ENCODE assay signal across 22 mouse cellular contexts in the genomic region with DNA sequence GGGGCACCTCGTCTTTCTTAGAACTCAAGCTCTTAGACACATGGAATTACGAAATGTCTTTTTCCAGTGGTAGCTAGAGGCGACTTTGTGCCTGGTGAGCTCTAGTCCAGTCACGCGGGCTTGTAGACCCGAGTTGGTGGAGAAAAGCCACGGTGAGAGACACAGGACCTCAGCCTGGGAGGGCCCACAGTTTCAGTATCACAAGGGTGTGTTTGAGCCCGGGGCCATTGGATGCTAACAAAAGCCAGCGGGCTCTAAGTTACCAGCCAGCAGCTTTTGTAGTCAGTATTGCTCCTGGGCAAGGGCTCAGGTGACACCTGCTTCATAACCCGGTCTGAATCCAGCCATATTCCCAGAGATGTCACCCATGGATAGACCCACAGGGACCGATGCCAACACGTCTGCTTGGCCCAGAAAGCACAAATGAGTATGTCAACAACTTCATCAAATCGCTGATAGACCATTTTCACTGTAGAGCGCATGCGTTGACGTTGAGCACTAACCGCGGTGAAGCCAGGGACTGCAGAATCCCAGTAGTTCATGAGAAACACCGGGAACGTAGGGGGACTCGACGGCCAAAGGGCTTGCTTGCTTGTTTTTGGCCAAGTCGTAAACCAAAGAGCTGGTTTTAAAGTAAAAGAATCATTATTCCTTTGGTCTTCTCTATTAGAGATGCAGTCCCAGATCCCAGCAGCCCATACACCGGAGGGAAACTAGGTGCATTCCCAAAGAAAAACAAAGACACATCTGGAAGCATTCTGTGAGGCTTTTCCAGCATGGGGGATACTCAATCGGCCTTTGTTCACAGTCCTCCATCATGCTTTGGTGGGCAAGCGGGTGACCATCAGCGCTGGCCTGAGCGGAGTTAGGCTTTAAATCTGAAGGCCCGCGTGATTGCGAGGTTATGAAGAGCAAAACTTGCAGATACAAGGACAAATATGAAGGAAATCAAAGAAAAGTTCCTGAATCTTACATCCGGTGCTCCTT. TPM values are rescaled to one million over a fixed set of nuclear protein-coding genes. Genes with fewer than 3 reads are reported as not detected.
A peak's percentile ranks its signal among the peaks of the same experiment; 100 is the strongest.
DNase-seq lines count a peak whose midpoint lies in the region; ATAC-seq lines count a peak whose summit lies in the region.
"Had no signal": no experiment of that assay in that cellular context is flagged by ENCODE, and none has a peak within 500 bp of the region (broad histone marks: within the 10 kb centered on the region; RNA-seq: fewer than 3 reads in every experiment).

No protein-coding gene starts in this region.

- no peak overlapping the region for H3K4me3 ChIP-seq in kidney, embryonic 15.5 days (replicated peaks)
- H3K4me3 ChIP-seq in embryonic facial prominence, embryonic 12.5 days, result no peak overlapping the region
- H3K4me3 ChIP-seq: heart, adult 2 months; left cerebral cortex, adult 2 months; stomach, embryonic 15.5 days had no signal

- no peak for ATAC-seq in kidney, embryonic 15.5 days (replicated peaks; ENCODE audit: low FRiP score)
- no peak for ATAC-seq in embryonic facial prominence, embryonic 12.5 days (ENCODE audit: insufficient number of reproducible peaks, insufficient read depth, low FRiP score, low TSS enrichment)
- ATAC-seq: inflammation-experienced regulatory T-cells, adult 6 months had no signal

- H3K4me2 ChIP-seq in kidney, embryonic 15.5 days, result no peak overlapping the region
- no peak overlapping the region for H3K4me2 ChIP-seq in embryonic facial prominence, embryonic 12.5 days (replicated peaks)
- H3K4me2 ChIP-seq: stomach, embryonic 15.5 days had no signal

- peak overlapping the region; percentile 88; the same call in 1 of the 2 replicates for H3K27ac ChIP-seq in kidney, embryonic 15.5 days
- peak overlapping the region; percentile 91 for H3K27ac ChIP-seq in embryonic facial prominence, embryonic 12.5 days
- H3K27ac ChIP-seq: heart, adult 2 months; left cerebral cortex, adult 2 months; liver, embryonic 14.5 days; stomach, embryonic 15.5 days had no signal

- no peaks in the 10 kb centered on the region for H3K9me3 ChIP-seq in kidney, embryonic 15.5 days (replicated peaks)
- H3K9me3 ChIP-seq in embryonic facial prominence, embryonic 12.5 days, result no peaks in the 10 kb centered on the region
- H3K9me3 ChIP-seq: G1E; stomach, embryonic 15.5 days had no signal

- peaks cover 44% of the 10 kb centered on the region for H3K4me1 ChIP-seq in kidney, embryonic 15.5 days
- peaks cover 76% of the 10 kb centered on the region for H3K4me1 ChIP-seq in embryonic facial prominence, embryonic 12.5 days

- no peak overlapping the region for H3K9ac ChIP-seq in kidney, embryonic 15.5 days
- no peak overlapping the region for H3K9ac ChIP-seq in embryonic facial prominence, embryonic 12.5 days
- H3K9ac ChIP-seq: liver, embryonic 14.5 days; stomach, embryonic 15.5 days had no signal

- 86% methylated on average over 32 of the region's 32 CpGs for WGBS in kidney, embryonic 15.5 days
- WGBS in embryonic facial prominence, embryonic 12.5 days, result 65% methylated on average over 32 of the region's 32 CpGs

- H3K36me3 ChIP-seq in kidney, embryonic 15.5 days, result no peaks in the 10 kb centered on the region
- no peaks in the 10 kb centered on the region for H3K36me3 ChIP-seq in embryonic facial prominence, embryonic 12.5 days
- H3K36me3 ChIP-seq: G1E; stomach, embryonic 15.5 days had no signal

- H3K27me3 ChIP-seq in kidney, embryonic 15.5 days, result no peaks in the 10 kb centered on the region
- no peaks in the 10 kb centered on the region for H3K27me3 ChIP-seq in embryonic facial prominence, embryonic 12.5 days
- H3K27me3 ChIP-seq: stomach, embryonic 15.5 days had no signal

- DNase-seq in kidney, adult 8-10 months, result no peak
- peak; percentile 89 for DNase-seq in ZHBTc4 (ENCODE audit: low read depth, low spot score)
- no peak for DNase-seq in ovary, postnatal 36 days (ENCODE audit: low spot score)
- DNase-seq in testis, postnatal 14 days (ENCODE audit: low spot score), result no peak
- DNase-seq in testis, postnatal 10 days (ENCODE audit: low spot score), result no peak
- DNase-seq: adrenal gland, postnatal 36 days; B cell, adult 2 months; cerebellum, adult 18-20 months; cerebellum, postnatal 25 days; gastrocnemius, postnatal 10 days; kidney, adult 2 months; kidney, postnatal 36 days; left cerebral cortex, postnatal 4 days; right cerebral cortex, postnatal 25 days had no signal

RNA-seq across cellular contexts. Expression of gene H2afy2, which starts 44.3 kb away (rescaled TPM):
- polyA plus RNA-seq in kidney, embryonic 15.5 days (2015; fragmentation: Nextera tagmentation; extraction: Ambion mirVana), result 155 and 156 TPM in 2 replicates
- polyA plus RNA-seq in embryonic facial prominence, embryonic 12.5 days (2016; fragmentation: Nextera tagmentation; extraction: Ambion mirVana), result 383 and 385 TPM in 2 replicates
- polyA plus RNA-seq: G1E; inflammation-experienced regulatory T-cells, adult 6 months had no signal
